Mouse (Mus musculus) erythroblast, embryonic 14.5 days (primary cell): ENCODE measurements around the gene Fign.

Experiments
- GATA1 ChIP-seq: IDR thresholded peaks from 2 replicates; pipeline ENCODE4 v1.6.1; 2012; ENCODE audit warnings: low read length, inconsistent platforms, mixed read lengths
- TAL1 ChIP-seq: IDR thresholded peaks from 3 replicates; pipeline ENCODE4 v1.6.1; 2012; ENCODE audit warnings: low read length, inconsistent platforms, mixed read lengths

DNA sequence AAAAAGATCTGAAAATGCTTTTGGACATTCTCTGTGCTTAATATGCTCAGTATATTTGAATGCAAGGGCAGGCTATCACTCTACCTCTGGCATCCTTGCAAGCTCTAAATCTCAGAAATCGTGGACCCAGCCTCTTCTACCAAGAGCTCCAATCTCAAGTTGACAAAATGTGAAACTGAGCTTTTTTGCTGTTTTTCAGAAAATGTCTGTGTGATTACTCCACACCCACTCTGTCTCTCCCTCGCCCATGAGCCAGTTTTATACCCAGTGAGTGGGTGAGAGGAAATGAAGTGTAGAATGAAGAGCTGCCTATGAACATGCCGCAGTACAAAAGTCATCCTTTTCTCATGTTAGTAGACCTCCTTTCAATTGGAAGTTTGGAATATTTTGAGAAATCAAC, 13.3 kb upstream of the Fign start:
- TF ChIP-seq GATA1: no peak
- no peak for TF ChIP-seq TAL1
